Mouse (Mus musculus): ENCODE measurements around the gene Psmc3.

GRCm38 (mm10) chr2:91044727-91045126, 9.1 kb upstream of the Psmc3 start:
- TF ChIP-seq CTCF (IDR thresholded peaks at IDR 0.05) (no peak), EP300 (IDR thresholded peaks at IDR 0.05) (no peak)

Data from lung, postnatal 0 days (tissue).